Mouse (Mus musculus) neural tube, embryonic 13.5 days (tissue): Measurements from ENCODE around the gene Runx1. TPM values are rescaled to one million over a fixed set of nuclear protein-coding genes. Genes with fewer than 3 reads are reported as not detected.

Experiments used
- ATAC-seq: fragments of 200-750 bp; cut with Nextera tagmentation; 2 replicates; pipeline ENCODE4 v1.8.0; 2017; ENCODE audit warnings: low read depth, mild to moderate bottlenecking, moderate TSS enrichment, moderate library complexity
- H3K27ac ChIP-seq: fragments of 300-500 bp; sonication (generic); replicated peaks from 2 replicates; pipeline ENCODE4 v1.5.1; 2015; ENCODE audit warnings: moderate library complexity, mild to moderate bottlenecking, inconsistent platforms
- H3K27me3 ChIP-seq: fragments of 300-500 bp; sonication (generic); 2 replicates; pipeline ENCODE4 v1.6.1; 2015; ENCODE audit warnings: mild to moderate bottlenecking, inconsistent platforms
- H3K36me3 ChIP-seq: fragments of 300-500 bp; sonication (generic); 2 replicates; pipeline ENCODE4 v1.6.1; 2015; ENCODE audit warnings: mild to moderate bottlenecking, inconsistent platforms
- H3K4me1 ChIP-seq: fragments of 300-500 bp; sonication (generic); replicated peaks from 2 replicates; pipeline ENCODE4 v1.6.1; 2015; ENCODE audit warnings: inconsistent platforms
- H3K4me2 ChIP-seq: fragments of 300-500 bp; sonication (generic); 2 replicates; pipeline ENCODE4 v1.6.1; 2015; ENCODE audit warnings: inconsistent platforms, mild to moderate bottlenecking, moderate library complexity
- H3K4me3 ChIP-seq: fragments of 300-500 bp; sonication (generic); 2 replicates; pipeline ENCODE4 v1.5.1; 2015; ENCODE audit warnings: mild to moderate bottlenecking, inconsistent platforms
- H3K9ac ChIP-seq: fragments of 300-500 bp; sonication (generic); 2 replicates; pipeline ENCODE4 v1.6.1; 2015; ENCODE audit warnings: moderate library complexity, mild to moderate bottlenecking, inconsistent platforms
- H3K9me3 ChIP-seq: fragments of 300-500 bp; sonication (generic); 2 replicates; pipeline ENCODE4 v1.6.1; 2016; ENCODE audit warnings: inconsistent platforms
- WGBS: fragments of 180-500 bp; shearing (Covaris S2); methylation state at CpG from one replicate; pipeline ENCODE4 v1.1.7; 2015; 5-methylcytosine and 5-hydroxymethylcytosine counted together
- polyA plus RNA-seq: library from polyadenylated mRNA; unstranded; fragments of >200 nt; fragmentation: Nextera tagmentation; extraction: Ambion mirVana; gene quantifications from 2 replicates; pipeline ENCODE4 v1.2.1, GENCODE M21; 2015

Runx1 gene
- polyA plus RNA-seq, 1 experiment from 2014 or later, result 10.3 TPM

GRCm38 (mm10) chr16:92690759-92691158 is 135.2 kb downstream of the Runx1 start:
- H3K4me1 ChIP-seq, result peaks cover 8% of the 10 kb centered on the region
- ATAC-seq, result no peak
- H3K27me3 ChIP-seq, result peaks cover 58% of the 10 kb centered on the region
- H3K27ac ChIP-seq, result no peak overlapping the region
- no peaks in the 10 kb centered on the region for H3K36me3 ChIP-seq
- H3K4me3 ChIP-seq, result no peak overlapping the region
- H3K9ac ChIP-seq, result no peak overlapping the region
- H3K9me3 ChIP-seq, result no peaks in the 10 kb centered on the region
- H3K4me2 ChIP-seq, result no peak overlapping the region; the same call in 1 of the 2 replicates
- 80% methylated on average over 7 of the region's 7 CpGs for WGBS

- no peaks in the 10 kb centered on the region for H3K9me3 ChIP-seq
- 95% methylated on average over 21 of the region's 21 CpGs for WGBS
- H3K9ac ChIP-seq, result no peak overlapping the region
- no peak overlapping the region for H3K27ac ChIP-seq
- H3K4me1 ChIP-seq, result no peaks in the 10 kb centered on the region
- H3K4me3 ChIP-seq, result no peak overlapping the region
- H3K27me3 ChIP-seq, result peaks cover 40% of the 10 kb centered on the region
- ATAC-seq, result no peak
- no peaks in the 10 kb centered on the region for H3K36me3 ChIP-seq
- H3K4me2 ChIP-seq, result no peak overlapping the region
Measured at GRCm38 (mm10) chr16:92688941-92689340, 137.0 kb downstream of the Runx1 start.

GRCm38 (mm10) chr16:92686978-92687377 is 139.0 kb downstream of the Runx1 start:
- Histone ChIP-seq H3K27me3 (peaks cover 20% of the 10 kb centered on the region), H3K4me2 (no peak overlapping the region), H3K9ac (no peak overlapping the region), H3K4me1 (no peaks in the 10 kb centered on the region; the same call in 1 of the 2 replicates), H3K36me3 (no peaks in the 10 kb centered on the region), H3K27ac (no peak overlapping the region), H3K4me3 (no peak overlapping the region), H3K9me3 (no peaks in the 10 kb centered on the region)
- ATAC-seq, result no peak
- WGBS, result 88% methylated on average over 10 of the region's 10 CpGs

DNA sequence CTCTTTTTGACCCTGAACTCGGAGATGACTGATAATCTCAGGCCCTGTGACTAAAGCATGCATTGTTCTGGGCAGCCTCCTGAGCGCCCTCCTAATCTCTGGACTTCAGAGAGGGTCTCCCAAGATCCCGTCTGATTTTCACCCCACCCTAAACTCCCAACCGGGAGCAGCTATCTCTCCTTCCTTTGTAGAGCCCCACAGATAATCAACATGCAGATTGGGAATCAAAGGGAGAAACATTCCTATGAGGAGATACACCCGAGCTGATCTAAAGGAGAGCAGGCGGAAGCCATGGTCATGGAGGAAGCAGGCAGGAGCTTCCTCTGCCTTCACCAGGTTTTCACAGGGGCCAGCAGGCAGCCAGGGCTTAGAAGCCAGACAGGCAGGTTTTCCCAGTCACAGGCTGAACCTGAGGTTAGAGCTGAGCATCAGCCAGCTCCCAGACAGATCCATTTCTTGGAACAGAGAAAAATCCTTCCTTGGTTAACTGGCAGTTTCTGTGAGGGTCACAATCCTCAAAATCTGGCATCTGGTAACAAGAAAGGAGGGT is 140.1 kb downstream of the Runx1 start:
- Histone ChIP-seq H3K9me3 (no peaks in the 10 kb centered on the region), H3K36me3 (no peaks in the 10 kb centered on the region), H3K4me1 (no peaks in the 10 kb centered on the region; the same call in 1 of the 2 replicates), H3K4me2 (no peak overlapping the region), H3K9ac (no peak overlapping the region), H3K27me3 (peaks cover 11% of the 10 kb centered on the region), H3K27ac (no peak overlapping the region), H3K4me3 (no peak overlapping the region)
- no peak for ATAC-seq
- WGBS, result 45% methylated on average over 6 of the region's 6 CpGs

- Histone ChIP-seq H3K9ac (no peak overlapping the region), H3K27ac (no peak overlapping the region), H3K27me3 (no peaks in the 10 kb centered on the region; the same call in 1 of the 2 replicates), H3K4me1 (no peaks in the 10 kb centered on the region; the same call in 1 of the 2 replicates), H3K36me3 (no peaks in the 10 kb centered on the region), H3K9me3 (no peaks in the 10 kb centered on the region), H3K4me2 (no peak overlapping the region), H3K4me3 (no peak overlapping the region)
- no peak for ATAC-seq
- 80% methylated on average over 21 of the region's 21 CpGs for WGBS
Measured at GRCm38 (mm10) chr16:92684423-92685211, 141.3 kb downstream of the Runx1 start.

DNA sequence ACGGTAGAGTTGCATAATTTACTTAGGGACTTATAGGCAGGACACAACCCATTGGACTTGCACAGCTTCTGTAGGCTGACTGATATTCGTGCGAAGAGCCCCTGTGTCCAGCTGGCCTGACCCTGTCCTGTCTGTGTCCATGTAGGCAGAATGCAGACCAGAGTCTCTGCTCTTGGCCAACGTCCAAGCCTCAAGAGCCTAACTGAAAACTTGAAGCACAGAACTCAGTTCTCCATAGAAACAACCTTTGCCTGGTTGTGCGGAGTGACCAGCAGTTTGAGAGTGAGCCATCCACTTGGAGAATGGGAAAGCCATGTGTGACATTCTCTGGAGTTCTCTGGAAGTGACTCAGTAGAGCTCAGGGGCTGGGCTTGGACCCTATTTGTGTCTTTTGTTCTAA is 149.3 kb downstream of the Runx1 start:
- Histone ChIP-seq H3K4me3 (no peak overlapping the region), H3K4me1 (no peaks in the 10 kb centered on the region), H3K27me3 (no peaks in the 10 kb centered on the region), H3K36me3 (no peaks in the 10 kb centered on the region), H3K27ac (no peak overlapping the region), H3K9ac (no peak overlapping the region), H3K4me2 (no peak overlapping the region), H3K9me3 (no peaks in the 10 kb centered on the region)
- WGBS, result 91% methylated on average over 5 of the region's 5 CpGs
- no peak for ATAC-seq

DNA sequence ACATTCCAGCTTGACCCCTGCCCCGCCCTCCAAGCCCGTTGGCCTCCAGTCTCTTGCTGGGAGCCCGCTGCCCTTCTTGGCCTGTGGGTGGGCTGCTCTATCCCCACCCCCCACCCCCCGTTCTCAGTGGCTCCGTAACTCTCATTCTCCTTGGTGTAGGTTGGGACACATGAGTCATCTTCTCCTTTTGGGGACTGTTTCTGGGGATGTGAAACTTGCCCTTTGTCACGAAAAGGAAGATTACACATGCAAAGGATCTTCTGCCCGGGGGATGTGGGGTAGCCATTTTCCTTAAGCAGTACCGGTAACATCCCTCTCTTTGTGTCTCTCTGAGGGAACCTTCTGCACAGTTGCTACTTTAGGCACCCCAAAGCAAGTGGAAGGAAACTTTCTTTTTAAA is 150.3 kb downstream of the Runx1 start:
- Histone ChIP-seq H3K27me3 (no peaks in the 10 kb centered on the region), H3K9ac (no peak overlapping the region), H3K4me1 (no peaks in the 10 kb centered on the region), H3K4me2 (no peak overlapping the region), H3K4me3 (no peak overlapping the region), H3K27ac (no peak overlapping the region), H3K36me3 (no peaks in the 10 kb centered on the region), H3K9me3 (no peaks in the 10 kb centered on the region)
- WGBS, result 54% methylated on average over 8 of the region's 8 CpGs
- ATAC-seq, result no peak

DNA sequence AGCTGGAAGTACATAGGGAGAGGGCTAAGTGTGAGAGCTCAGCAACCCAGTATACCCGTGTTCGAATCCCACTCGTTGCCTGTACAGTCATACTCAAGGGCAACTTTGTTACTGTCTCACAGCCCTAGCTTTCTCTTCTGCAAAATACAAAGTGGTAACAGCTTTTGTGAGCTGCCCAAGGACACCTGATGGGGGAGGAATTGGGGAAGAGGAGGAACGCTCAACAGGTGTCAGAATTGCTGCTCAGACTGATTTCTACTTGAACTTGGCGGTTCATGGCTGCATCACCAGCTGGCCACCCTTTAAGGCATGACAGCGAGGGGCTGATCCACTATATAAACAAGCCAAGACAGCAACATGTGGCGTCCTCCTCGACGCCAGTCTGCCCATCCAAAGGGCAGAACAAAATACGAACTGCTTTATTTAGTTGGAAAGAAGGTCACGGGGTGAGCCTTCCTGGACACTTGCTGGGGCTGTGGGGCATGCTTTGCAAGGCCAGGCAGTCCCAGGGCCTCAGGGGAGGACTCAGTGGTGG is 151.0 kb downstream of the Runx1 start:
- 80% methylated on average over 11 of the region's 11 CpGs for WGBS
- Histone ChIP-seq H3K27ac (no peak overlapping the region), H3K9me3 (no peaks in the 10 kb centered on the region), H3K4me1 (no peaks in the 10 kb centered on the region), H3K9ac (no peak overlapping the region), H3K4me3 (no peak overlapping the region), H3K4me2 (no peak overlapping the region), H3K36me3 (no peaks in the 10 kb centered on the region), H3K27me3 (no peaks in the 10 kb centered on the region)
- ATAC-seq, result no peak

GRCm38 (mm10) chr16:92674121-92674816 is 151.7 kb downstream of the Runx1 start:
- WGBS, result 83% methylated on average over 18 of the region's 18 CpGs
- H3K27me3 ChIP-seq, result no peaks in the 10 kb centered on the region
- H3K27ac ChIP-seq, result no peak overlapping the region
- no peak overlapping the region for H3K4me3 ChIP-seq
- H3K9ac ChIP-seq, result no peak overlapping the region
- H3K4me1 ChIP-seq, result no peaks in the 10 kb centered on the region
- no peaks in the 10 kb centered on the region for H3K9me3 ChIP-seq
- H3K4me2 ChIP-seq, result no peak overlapping the region
- no peak for ATAC-seq
- H3K36me3 ChIP-seq, result no peaks in the 10 kb centered on the region

- Histone ChIP-seq H3K4me2 (no peak overlapping the region), H3K27ac (no peak overlapping the region), H3K4me1 (no peaks in the 10 kb centered on the region), H3K9ac (no peak overlapping the region), H3K36me3 (no peaks in the 10 kb centered on the region), H3K4me3 (no peak overlapping the region), H3K9me3 (no peaks in the 10 kb centered on the region), H3K27me3 (no peaks in the 10 kb centered on the region)
- ATAC-seq, result no peak
Measured at GRCm38 (mm10) chr16:92668807-92669206, 157.1 kb downstream of the Runx1 start.

DNA sequence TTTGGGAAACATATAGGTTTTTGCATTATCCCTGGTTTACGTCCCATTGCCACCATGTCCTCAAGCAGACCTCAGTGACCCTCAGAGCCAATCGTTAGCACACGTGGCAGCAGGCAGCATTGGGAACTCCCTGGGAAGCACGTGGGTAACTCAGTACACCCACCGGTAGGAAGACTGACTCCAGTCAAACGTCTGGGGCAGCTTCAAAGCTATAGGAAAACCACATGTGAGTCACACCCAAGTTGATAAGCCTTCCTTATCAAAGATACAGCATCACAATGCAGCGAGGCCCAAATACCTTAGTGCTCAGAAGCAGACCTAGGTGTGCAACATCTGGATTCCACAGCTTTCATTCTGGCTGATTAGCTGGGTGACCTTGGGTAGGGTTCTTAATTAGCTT is 164.2 kb downstream of the Runx1 start:
- no peak overlapping the region for H3K4me2 ChIP-seq
- H3K27me3 ChIP-seq, result no peaks in the 10 kb centered on the region
- no peak overlapping the region for H3K27ac ChIP-seq
- H3K9ac ChIP-seq, result no peak overlapping the region
- no peaks in the 10 kb centered on the region for H3K4me1 ChIP-seq
- no peak overlapping the region for H3K4me3 ChIP-seq
- no peaks in the 10 kb centered on the region for H3K36me3 ChIP-seq
- no peak for ATAC-seq
- 83% methylated on average over 7 of the region's 7 CpGs for WGBS
- no peaks in the 10 kb centered on the region for H3K9me3 ChIP-seq

- no peak overlapping the region for H3K4me2 ChIP-seq
- no peaks in the 10 kb centered on the region for H3K4me1 ChIP-seq
- no peak overlapping the region for H3K27ac ChIP-seq
- WGBS, result 94% methylated on average over 5 of the region's 5 CpGs
- H3K9me3 ChIP-seq, result no peaks in the 10 kb centered on the region
- H3K27me3 ChIP-seq, result no peaks in the 10 kb centered on the region
- ATAC-seq, result no peak
- no peak overlapping the region for H3K4me3 ChIP-seq
- H3K9ac ChIP-seq, result no peak overlapping the region
- no peaks in the 10 kb centered on the region for H3K36me3 ChIP-seq
Measured at GRCm38 (mm10) chr16:92656750-92657149, 169.2 kb downstream of the Runx1 start.
